ENCODE assay signal across 8 mouse cellular contexts in genomic region chr6:100335506-100336144, GRCm38 (mm10). TPM values are rescaled to one million over a fixed set of nuclear protein-coding genes. Genes with fewer than 3 reads are reported as not detected.
DNase-seq lines count a peak whose midpoint lies in the region; ATAC-seq and TF ChIP-seq lines count a peak whose summit lies in the region.

No protein-coding gene starts in this region.

- WGBS in embryonic facial prominence, embryonic 14.5 days, result 10% methylated on average over 16 of the region's 18 CpGs
- WGBS in limb, embryonic 13.5 days, result 7% methylated on average over 18 of the region's 18 CpGs

- H3K4me1 ChIP-seq in embryonic facial prominence, embryonic 14.5 days (ENCODE audit: control insufficient read depth, insufficient read depth, low read length), result peaks cover 22% of the 10 kb centered on the region
- H3K4me1 ChIP-seq in limb, embryonic 13.5 days, result peaks cover 32% of the 10 kb centered on the region

- 0 out of 2 replicates have a peak, but pooled peaks cover 3% of the 10 kb centered on the region for H3K27me3 ChIP-seq in embryonic facial prominence, embryonic 14.5 days (replicated peaks; ENCODE audit: control insufficient read depth, insufficient read depth, low read length)
- 0 out of 2 replicates have a peak, but pooled peaks cover 14% of the 10 kb centered on the region for H3K27me3 ChIP-seq in limb, embryonic 13.5 days

- no peak overlapping the region for H3K27ac ChIP-seq in gastrocnemius, adult 2 months
- H3K27ac ChIP-seq in embryonic facial prominence, embryonic 14.5 days (replicated peaks; ENCODE audit: low read depth, low read length), result no peak overlapping the region
- no peak overlapping the region; the same call in 1 of the 2 replicates for H3K27ac ChIP-seq in limb, embryonic 13.5 days

- ATAC-seq in embryonic facial prominence, embryonic 14.5 days (ENCODE audit: low read depth), result peak; percentile 67; the same call in 1 of the 2 replicates
- ATAC-seq in limb, embryonic 13.5 days (ENCODE audit: low FRiP score, low read depth), result no peak

- H3K9ac ChIP-seq in embryonic facial prominence, embryonic 14.5 days (ENCODE audit: low read depth, low read length), result peak overlapping the region; percentile 38; the same call in 1 of the 2 replicates
- 0 out of 2 replicates have a peak overlapping the region, but pooled peaks have one; percentile 35 for H3K9ac ChIP-seq in limb, embryonic 13.5 days

- H3K9me3 ChIP-seq in embryonic facial prominence, embryonic 14.5 days (ENCODE audit: control insufficient read depth, low read length), result no peaks in the 10 kb centered on the region
- H3K9me3 ChIP-seq in limb, embryonic 13.5 days, result no peaks in the 10 kb centered on the region

- DNase-seq in gastrocnemius, adult 2 months, result no peak
- DNase-seq in gastrocnemius, postnatal 36 days, result no peak
- peak; percentile 47 for DNase-seq in embryonic facial prominence, embryonic 14.5 days (ENCODE audit: low spot score)
- DNase-seq in neural tube, embryonic 10.5 days (ENCODE audit: extremely low spot score, low spot score), result peak; percentile 64
- DNase-seq in left cerebral cortex, postnatal 36 days (ENCODE audit: low spot score in 2 of 2), result no peak
- no peak for DNase-seq in right cerebral cortex, postnatal 36 days (ENCODE audit: low spot score in 2 of 2)
- DNase-seq in thymus, postnatal 0 days (ENCODE audit: low spot score), result no peak

- TF ChIP-seq CTCF in gastrocnemius, adult 2 months (IDR thresholded peaks at IDR 0.05), result no peak

- H3K4me3 ChIP-seq in gastrocnemius, adult 2 months, result 0 out of 2 replicates have a peak overlapping the region, but pooled peaks have one; percentile 5
- H3K4me3 ChIP-seq in embryonic facial prominence, embryonic 14.5 days (ENCODE audit: low read depth, low read length), result peak overlapping the region; percentile 4; the same call in 1 of the 2 replicates
- H3K4me3 ChIP-seq in limb, embryonic 13.5 days, result no peak overlapping the region

- intact Hi-C loops in gastrocnemius, adult 2 months (cut with DNase I), result no loop called here
- intact Hi-C loops in gastrocnemius, postnatal 36 days (cut with DNase I), result no loop called here
- intact Hi-C loops in left cerebral cortex, postnatal 36 days (cut with DNase I), result no loop called here

- peak overlapping the region; percentile 43 for H3K4me2 ChIP-seq in embryonic facial prominence, embryonic 14.5 days (ENCODE audit: low read depth, low read length)
- H3K4me2 ChIP-seq in limb, embryonic 13.5 days (replicated peaks), result peak overlapping the region; percentile 49

- H3K36me3 ChIP-seq in embryonic facial prominence, embryonic 14.5 days (ENCODE audit: control insufficient read depth, insufficient read depth, low read length), result no peaks in the 10 kb centered on the region
- no peaks in the 10 kb centered on the region for H3K36me3 ChIP-seq in limb, embryonic 13.5 days

RNA-seq across cellular contexts. Expression of gene Rybp, which starts 48.3 kb away (rescaled TPM):
- 1 to 10 TPM; 4.5 to 8.8 TPM for total RNA-seq in gastrocnemius, adult 2 months (2021)
- total RNA-seq in gastrocnemius, postnatal 36 days (2021), result 1 to 10 TPM; 4.3 to 5.0 TPM
- 15.3 and 15.9 TPM in 2 replicates for polyA plus RNA-seq in embryonic facial prominence, embryonic 14.5 days (2014; fragmentation: Nextera tagmentation; extraction: Ambion mirVana)
- polyA plus RNA-seq in limb, embryonic 13.5 days (2015; fragmentation: Nextera tagmentation; extraction: Ambion mirVana), result 22.7 and 25.5 TPM in 2 replicates
- 10 to 100 TPM; 53.7 to 54.9 TPM for total RNA-seq in left cerebral cortex, postnatal 36 days (2021)
- polyA plus RNA-seq in thymus, postnatal 0 days (2015; fragmentation: Nextera tagmentation; extraction: Ambion mirVana), result 10.3 and 14.2 TPM in 2 replicates

Comparison
In these comparisons a context has a peak if more than half of its experiments do, and no peak if none do; other contexts are left out.
1. DNase-seq: peak in embryonic facial prominence, embryonic 14.5 days (single experiment) and neural tube, embryonic 10.5 days (single experiment); none in gastrocnemius, adult 2 months (single experiment), gastrocnemius, postnatal 36 days (0 of 2), left cerebral cortex, postnatal 36 days (0 of 2), right cerebral cortex, postnatal 36 days (0 of 2) and thymus, postnatal 0 days (single experiment).
2. RNA of gene Rybp, which starts 48.3 kb away (total RNA-seq): 53.7 to 54.9 TPM in left cerebral cortex, postnatal 36 days; 4.5 to 8.8 TPM in gastrocnemius, adult 2 months and 4.3 to 5.0 TPM in gastrocnemius, postnatal 36 days; every median in the first group is over 4 times any median in the second.